Mouse (Mus musculus) cerebellum, postnatal 36 days (tissue): ENCODE measurements around the gene E2f4.

Experiments used
- DNase-seq, 2 experiments: peaks; one replicate each; pipeline ENCODE4 v3.0.0; 2021 to 2022; ENCODE audit warnings: mixed read lengths in 2 of 2

E2f4 gene

GRCm38 (mm10) chr8:105294776-105295175 lies 2.7 kb upstream of the E2f4 start:
- no peak for DNase-seq

GRCm38 (mm10) chr8:105295256-105295655 lies 2.2 kb upstream of the E2f4 start:
- no peak for DNase-seq

- DNase-seq = no peak
These were observed 1.4 kb upstream of the E2f4 start, which contains the start of gene Exoc3l for GRCm38 (mm10) chr8:105295895-105296573. Gene Exoc3l (minus strand): TSS chr8:105296101.

- DNase-seq = no peak
These were observed 1.1 kb downstream of the E2f4 start for GRCm38 (mm10) chr8:105298351-105299252.

GRCm38 (mm10) chr8:105299962-105300361 lies 2.5 kb downstream of the E2f4 start:
- no peak for DNase-seq

- no peak for DNase-seq
These were observed 5.9 kb downstream of the E2f4 start for GRCm38 (mm10) chr8:105303396-105303795.

GRCm38 (mm10) chr8:105303874-105304273 lies 6.4 kb downstream of the E2f4 start:
- DNase-seq = no peak

- DNase-seq = no peak
These were observed 7.1 kb downstream of the E2f4 start for GRCm38 (mm10) chr8:105304325-105305210.

GRCm38 (mm10) chr8:105305211-105306145 lies 8.0 kb downstream of the E2f4 start, which contains the start of gene Elmo3:
Gene Elmo3 (plus strand): TSS chr8:105305601.
- peak; percentile 75 to 79 for DNase-seq

- peak in 1 of 2 experiments; percentile 39 for DNase-seq
These were observed 8.8 kb downstream of the E2f4 start for GRCm38 (mm10) chr8:105306146-105306691.

GRCm38 (mm10) chr8:105307670-105308069 lies 10.2 kb downstream of the E2f4 start:
- no peak for DNase-seq

GRCm38 (mm10) chr8:105308428-105308827 lies 11.0 kb downstream of the E2f4 start:
- no peak for DNase-seq

GRCm38 (mm10) chr8:105309142-105309847 lies 11.8 kb downstream of the E2f4 start:
- DNase-seq = peak; percentile 93 to 95

GRCm38 (mm10) chr8:105310118-105310517 lies 12.7 kb downstream of the E2f4 start:
- peak in 1 of 2 experiments; percentile 46 for DNase-seq

GRCm38 (mm10) chr8:105311718-105312117 lies 14.3 kb downstream of the E2f4 start:
- no peak for DNase-seq

GRCm38 (mm10) chr8:105312891-105313481 lies 15.5 kb downstream of the E2f4 start:
- peak in 1 of 2 experiments; percentile 46 for DNase-seq

GRCm38 (mm10) chr8:105313622-105314402 lies 16.3 kb downstream of the E2f4 start:
- DNase-seq = no peak

- DNase-seq = peak; percentile 52 to 57
These were observed 17.8 kb downstream of the E2f4 start for GRCm38 (mm10) chr8:105315073-105315769.

- no peak for DNase-seq
These were observed 20.5 kb downstream of the E2f4 start for GRCm38 (mm10) chr8:105317941-105318340.
